Mouse (Mus musculus) right cerebral cortex, postnatal 14 days (tissue): Measurements from ENCODE around the gene Lexm.

ENCODE experiments used
- DNase-seq: peaks from one replicate; pipeline ENCODE4 v3.0.0; 2022

Lexm gene

DNA sequence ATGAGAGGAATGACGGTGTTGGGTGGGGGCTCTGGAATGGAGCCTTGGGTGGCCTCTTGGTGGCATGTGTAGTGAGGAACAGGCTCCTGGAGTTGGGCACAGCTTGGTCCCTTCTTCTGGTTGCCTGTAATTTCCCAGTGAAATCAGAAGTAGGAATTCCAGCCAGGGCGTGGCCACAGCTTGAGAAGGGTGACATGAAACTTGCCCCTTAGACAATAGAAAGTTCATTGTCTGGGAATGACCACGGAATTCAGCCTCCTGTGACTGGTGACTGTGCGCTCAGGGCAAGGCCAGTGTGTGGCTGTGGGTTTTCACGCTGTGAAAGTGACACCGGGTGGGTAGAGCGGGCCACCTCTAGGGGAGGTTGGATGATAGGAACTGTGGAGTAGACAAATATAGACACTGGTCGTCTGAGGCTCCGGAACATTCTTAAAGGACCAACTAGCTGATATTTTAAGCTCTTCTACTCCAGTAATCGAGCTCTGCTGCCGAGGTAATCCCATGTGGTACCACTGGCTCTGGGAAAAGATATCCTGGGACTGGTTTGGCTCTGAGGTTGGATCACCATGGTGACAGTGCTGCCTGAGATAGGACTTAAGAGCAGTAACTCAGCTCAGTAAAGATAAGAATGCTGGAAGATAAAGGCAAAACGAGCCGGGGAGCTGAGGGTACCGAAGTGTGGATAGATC, 35.7 kb downstream of the Lexm start:
- no peak for DNase-seq

DNA sequence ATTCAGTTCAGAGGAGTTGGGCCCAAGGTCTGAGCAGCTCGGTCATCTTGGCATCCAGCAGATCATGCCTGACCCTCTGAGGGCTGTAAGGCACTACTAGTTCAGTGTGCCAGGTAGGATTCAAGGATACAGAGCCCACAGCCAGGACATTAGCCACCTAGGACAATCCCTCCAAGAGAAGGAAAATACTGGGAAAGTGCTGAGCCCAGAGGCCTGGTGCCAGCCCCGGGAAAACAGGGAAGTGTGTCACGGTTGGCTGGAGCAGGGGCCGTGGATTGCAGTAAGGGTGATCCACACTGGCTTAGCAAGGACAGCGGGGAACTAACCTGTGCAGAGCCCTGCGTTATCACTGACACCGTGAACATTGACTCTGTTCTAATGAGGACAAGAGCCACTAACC, 39.5 kb downstream of the Lexm start:
- DNase-seq: no peak

DNA sequence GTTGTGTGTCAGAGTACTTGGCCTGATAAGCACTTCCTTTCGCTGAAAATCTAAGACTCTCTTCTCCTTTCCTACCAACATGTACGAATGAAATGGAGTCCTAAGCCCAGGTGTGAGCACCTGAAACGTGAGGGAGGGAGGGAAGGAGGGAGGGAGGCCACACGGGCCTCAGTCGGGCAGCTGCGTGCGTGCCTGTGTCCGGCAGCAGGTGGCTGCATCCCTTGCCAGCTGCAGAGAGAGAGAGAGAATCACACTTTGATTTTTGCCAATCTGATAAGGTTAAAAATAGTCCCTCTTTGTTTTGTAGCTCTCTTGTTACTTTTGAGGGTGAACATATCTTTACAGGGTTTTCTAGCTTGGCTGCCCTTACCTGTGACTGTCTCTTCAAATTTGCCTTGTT, 42.0 kb downstream of the Lexm start:
- no peak for DNase-seq

DNA sequence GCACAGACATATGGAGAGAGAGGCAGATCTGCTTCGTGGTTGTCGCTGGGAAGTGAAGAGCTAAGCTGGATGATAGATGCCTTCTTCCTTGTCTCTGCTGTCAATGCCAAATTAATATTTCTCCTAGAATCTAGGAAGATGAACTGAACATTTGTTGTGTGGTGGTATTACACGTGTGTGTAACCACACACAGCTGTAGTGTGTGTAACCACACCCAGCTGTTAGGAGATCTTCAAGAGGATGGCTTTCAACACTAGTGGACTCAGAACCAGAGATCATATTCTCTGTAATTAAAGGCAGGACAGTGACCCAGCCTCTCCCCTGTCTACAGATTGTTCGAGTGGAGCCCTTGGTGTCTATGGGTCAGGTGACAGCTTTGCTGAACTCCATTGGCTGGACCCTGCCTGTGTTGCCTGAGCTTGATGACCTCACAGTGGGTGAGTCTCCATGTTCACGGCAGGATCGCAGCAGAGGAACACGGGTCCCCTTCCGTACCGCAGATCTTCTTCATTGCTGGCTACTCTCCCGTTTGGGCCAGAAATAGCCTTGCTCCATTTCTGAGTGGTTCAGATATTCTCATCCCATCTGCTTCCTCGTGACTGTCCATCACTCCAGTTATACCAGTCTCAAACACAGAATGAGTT, 45.8 kb downstream of the Lexm start:
- no peak for DNase-seq

DNA sequence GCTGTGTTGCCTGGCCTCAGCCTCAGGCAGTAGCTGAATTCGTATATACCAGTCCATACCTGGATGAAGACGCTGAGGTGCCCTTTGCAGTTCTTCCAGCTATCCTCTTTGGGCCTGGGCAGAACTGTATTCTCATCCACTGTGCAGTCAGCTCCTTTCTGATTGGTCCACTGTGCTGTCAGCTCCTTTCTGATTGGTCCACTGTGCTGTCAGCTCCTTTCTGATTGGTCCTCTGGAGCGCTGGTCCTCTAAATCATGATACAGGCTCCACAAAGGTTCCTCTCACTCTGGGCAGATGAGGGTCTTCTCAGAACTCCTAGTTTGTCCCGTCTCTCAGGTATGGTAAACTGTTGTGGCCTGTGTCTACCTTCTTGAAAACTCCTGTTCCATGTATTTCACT, 47.4 kb downstream of the Lexm start:
- DNase-seq: no peak

DNA sequence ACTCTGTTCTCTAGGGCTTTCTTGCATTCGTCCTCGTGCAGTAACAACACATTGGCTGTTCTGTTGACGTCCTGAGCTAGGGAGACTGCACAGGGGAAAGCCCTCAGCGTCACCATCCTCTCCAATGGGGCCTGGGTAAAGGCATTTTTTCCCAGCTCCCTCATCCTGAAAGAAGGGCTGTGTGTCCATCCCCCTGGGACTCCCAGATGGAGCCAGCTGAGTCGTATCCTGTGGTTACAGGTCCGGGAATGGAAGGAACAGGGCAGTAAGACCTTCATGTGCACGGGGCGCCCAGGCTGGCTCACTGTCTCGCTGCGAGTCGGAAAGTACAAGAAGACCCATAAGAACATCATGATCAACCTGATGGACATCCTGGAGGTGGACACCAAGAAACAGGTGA, 52.9 kb downstream of the Lexm start:
- no peak for DNase-seq

DNA sequence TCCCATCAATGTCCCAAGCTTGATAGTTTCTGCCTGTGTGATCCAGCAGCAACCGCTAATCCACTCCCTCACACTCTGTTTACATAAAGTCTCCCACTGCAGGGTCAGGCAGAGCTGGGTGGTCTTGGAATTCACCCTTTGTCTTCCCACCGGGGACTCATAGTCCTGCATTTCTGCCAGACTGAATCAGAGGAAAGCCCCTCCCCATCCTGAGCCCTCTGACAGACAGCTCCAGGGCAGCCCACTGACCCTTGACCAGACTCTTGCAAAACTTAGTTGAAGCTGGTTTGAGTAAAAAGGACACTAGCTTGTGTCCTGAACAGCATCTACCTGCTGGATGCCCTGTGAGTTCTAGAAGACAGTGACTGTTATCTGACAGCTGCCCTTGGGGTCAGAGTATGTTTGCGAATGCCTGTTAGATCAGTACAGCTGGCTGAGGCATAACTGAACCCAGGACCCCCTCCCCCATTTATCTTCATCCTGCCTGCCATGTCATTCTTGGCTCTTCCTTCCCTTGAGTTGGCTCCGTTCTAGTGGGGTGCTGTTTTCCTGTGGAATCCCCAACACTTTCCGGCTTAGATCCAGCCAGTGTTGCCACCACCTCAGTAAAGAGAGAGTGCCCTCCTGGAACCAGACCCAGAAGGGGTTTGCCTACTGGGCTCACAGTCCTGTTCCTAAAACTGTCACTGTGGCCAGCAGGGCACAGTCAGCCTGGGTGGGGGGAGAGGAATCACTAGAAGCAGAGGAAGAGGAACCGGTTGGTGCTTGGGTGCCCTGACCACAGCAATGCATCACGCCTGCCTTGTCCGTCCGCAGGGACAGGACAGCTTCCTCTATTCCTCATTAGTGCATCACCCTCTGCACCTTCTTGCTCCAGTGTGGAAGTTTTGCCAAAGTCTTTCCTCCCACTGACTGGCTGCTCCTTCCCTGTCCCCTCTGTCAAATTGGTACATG, 53.9 kb downstream of the Lexm start:
- DNase-seq: no peak

DNA sequence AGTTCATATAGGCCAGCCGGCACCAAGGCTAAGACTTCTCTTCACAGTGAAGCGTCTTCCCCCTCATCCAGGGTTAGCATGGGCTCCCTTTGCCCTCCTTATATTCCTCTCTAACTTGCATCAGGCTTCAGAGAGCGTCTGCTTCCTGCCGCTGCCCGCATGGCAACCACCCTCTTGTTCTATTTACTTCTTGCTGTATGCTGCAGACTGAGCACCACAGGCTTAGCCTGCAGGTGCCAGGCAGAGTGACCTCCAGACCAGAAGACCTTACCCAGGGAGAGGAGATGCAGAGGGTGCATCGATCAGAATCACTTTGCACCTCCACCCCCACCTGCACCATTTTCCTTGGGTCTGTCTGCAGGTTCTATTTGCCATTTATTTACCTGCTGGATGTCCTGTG, 55.0 kb downstream of the Lexm start:
- no peak for DNase-seq

DNA sequence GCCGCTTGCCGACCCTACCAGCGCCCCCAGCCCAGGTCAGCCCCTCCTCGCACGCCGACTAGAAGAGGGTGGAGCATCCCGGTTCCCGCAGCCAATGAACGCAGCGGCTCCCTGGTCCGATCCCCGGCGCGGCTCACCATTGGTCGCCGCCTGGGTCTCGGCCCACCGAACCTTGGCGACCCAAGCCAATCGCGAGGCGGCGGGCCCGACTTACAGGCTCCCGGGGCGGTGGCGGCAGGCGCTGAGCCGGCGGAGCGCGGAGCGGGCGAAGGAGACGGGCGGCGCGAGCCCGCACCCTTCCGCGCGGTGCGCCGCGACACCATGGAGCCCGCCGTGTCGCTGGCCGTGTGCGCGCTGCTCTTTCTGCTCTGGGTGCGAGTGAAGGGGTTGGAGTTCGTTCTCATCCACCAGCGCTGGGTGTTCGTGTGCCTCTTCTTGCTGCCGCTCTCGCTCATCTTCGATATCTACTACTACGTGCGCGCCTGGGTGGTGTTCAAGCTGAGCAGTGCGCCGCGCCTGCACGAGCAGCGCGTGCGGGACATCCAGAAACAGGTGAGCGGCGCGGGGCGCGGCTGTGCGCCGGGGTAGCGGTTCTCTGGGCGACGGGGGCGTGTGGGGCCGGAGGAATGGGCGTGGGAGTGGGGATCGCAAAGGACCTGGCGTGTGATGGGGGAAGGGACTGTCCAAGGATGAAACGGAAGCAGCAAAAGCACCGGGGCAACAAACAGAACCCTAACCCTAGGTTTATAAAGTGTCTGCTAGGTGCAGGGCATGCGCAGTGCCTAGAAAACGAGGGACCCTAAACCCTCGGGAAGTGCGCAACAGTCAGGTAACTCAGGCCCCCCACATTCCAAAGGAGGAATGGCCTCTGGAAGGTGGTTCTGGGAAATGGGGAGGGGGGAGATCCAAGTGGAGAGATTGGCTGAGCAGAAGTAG, 55.9 kb downstream of the Lexm start, which contains the start of gene Dhcr24:
Gene Dhcr24, plus strand, starts transcription at position 193 of the 936 bp plus-strand sequence.
- DNase-seq: peak; percentile 96

DNA sequence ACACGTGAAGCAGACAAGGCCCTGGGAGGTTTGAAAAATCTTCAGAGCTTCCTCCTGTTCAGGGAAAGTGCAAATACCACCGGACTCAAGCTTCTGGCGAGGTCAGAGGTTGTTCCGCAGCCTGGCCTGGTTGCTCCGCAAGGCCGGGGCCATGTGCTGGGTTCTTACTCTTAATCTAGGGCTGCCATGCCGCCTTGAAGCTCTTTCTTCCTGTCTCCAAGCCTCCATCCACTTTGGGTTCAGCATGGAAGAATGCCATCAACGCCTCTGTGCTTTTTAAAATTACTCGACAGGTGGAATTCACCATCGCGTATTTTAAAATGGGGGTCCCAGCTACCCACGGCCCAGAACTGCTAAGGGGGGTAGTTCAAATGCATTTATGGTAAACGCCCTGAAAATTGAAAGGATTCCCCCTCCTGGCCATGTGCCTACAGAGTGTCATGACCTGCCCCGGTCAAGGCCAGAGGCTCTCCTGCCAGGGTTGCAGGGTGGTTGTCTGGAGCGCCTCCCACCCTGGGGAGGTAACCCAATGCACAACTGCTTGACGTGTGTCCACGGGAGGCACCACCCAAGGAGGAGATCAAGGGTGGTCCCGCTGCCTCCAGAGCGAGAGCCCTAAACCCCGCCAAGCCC, 56.7 kb downstream of the Lexm start:
- no peak for DNase-seq

DNA sequence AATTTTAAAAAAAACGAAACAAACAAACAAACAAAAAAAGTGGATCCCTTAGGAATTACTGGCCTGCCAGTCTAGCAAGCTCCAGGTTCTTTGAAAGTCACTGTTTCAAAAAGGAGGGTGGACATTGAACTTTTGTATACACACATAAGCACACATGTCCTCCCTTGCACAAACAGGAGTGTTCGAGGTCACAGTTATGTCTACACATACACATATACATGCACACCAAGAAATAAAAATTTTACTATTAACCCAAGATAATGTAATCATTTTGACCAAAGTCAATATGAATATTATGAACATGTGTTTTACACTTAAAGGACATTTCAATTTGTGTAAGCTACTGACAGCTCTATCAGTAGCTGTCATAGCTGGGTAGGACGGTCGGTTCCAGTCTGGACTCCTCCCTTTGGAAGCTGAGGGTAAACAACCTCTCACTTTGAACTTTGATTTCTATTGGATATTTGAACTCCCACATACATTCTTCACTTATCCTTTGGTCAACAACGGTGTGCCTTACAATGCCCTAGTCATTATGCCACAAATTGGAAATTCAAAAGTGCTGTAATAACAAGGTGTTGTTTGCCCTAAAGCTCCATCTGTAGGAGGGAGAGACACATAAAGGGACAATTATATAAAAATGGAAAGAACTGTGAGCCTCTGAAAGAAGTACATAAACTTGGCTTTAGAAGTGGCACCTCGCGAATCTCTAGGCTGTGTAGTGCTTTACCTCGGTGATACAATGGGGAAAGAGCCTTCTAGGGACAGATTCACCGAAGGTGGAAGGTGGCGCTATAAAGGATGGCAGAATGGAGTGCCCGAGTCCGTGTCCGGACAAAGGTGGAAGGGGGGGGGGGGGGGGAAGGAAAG, 57.5 kb downstream of the Lexm start:
- no peak for DNase-seq

DNA sequence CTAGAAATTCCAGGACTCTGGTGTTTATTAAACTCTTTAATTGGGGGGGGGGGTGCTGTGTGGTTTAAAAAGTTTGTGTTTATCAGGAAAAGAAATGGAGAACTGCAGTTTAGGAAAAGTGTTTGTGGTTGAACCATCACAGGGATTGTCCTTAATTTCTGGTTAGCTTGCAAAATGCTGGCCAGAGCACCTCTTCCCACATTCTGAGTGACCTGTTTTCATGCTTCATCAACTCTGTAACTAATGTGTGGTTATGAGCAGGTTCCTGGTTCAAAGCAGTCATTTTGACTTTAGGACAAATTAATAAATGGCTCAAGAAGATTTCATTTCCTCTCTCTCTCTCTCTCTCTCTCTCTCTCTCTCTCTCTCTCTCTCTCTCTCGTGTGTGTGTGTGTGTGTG, 59.1 kb downstream of the Lexm start:
- DNase-seq: no peak

DNA sequence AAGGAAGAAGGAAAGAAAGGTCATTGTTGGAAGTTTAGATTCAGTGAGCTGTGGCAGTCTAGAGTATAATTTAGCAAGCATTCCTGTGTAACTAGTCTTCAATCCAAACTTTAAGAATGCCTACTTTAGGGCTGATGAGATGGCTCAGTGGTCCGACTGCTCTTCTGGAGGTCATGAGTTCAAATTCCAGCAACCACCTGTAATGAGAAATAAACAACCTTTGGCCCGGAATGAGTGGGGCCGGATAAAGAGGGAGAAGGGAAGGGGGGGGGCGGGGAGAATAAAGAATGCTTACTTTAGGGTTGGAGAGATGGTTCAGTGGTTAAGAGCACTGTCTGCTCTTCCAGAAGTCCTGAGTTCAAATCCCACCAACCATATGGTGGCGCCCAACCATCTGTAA, 59.8 kb downstream of the Lexm start:
- DNase-seq: no peak

DNA sequence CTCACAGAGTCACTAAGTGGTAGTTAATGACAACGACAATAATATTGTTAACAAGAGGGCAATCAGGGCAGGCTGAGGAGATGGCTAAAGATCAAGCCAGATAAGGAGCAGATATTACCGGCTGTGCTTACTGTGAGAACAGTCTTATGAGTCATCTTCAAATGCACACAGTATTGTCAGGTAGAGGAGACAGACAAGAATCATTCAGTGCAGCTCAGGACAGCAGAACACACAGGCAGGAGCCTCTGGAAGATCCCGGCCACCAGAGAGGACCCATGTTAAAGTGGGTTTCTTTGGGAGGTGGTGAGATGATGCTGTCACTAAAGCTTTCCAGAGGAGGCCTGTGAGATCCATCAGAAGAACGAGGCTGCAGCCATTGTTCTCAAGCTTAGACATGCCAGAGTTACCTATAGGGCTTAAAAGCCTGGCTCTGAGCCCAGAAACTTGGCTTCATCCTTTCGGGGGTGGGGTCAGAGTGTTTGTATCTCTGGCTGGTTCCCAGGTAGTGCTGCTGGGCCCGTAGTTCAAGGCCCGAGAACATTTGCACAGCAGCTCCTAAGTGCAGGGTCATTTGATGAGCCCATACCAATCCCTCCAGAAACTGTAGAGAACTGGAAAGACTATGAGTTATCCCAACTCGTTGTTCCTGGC, 66.4 kb downstream of the Lexm start:
- no peak for DNase-seq

DNA sequence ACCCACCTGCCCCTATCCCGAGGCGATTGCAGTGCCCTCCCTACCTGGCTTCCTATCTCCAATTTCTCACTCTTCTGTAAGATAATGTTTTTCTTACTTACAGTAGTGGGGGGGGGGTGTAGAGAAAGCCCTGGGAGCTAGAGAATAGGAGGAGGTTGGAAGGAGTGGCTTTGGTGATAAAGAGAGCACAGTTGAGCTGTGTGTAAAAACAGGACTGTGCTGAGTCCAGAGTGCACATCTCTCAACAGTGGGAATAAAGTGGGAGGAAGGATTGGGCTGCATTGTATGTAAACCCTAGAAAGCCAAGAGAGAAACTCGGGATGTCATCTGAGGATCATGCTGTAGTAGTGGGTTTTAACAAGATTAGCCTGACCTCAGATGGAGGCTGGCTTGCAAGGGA, 68.9 kb downstream of the Lexm start:
- no peak for DNase-seq

DNA sequence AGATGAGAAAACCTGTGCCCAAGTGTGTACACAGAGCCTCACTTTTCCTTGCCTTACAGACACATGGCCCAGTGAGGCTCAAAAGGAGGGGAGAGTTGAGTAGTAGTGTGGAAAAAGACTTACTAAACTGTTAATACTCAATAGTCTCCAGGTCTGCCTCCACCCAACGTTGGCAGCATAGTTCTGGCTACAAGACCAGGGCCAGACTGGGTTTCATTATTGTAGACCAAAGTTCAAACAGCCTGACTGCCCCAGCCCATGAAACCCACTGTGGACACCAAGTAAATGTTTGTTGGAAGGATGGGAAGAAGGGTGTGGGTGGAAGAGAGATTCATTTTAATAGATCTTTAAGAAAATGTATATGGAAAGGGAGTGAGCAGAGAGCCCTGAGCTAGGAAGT, 70.1 kb downstream of the Lexm start:
- no peak for DNase-seq

DNA sequence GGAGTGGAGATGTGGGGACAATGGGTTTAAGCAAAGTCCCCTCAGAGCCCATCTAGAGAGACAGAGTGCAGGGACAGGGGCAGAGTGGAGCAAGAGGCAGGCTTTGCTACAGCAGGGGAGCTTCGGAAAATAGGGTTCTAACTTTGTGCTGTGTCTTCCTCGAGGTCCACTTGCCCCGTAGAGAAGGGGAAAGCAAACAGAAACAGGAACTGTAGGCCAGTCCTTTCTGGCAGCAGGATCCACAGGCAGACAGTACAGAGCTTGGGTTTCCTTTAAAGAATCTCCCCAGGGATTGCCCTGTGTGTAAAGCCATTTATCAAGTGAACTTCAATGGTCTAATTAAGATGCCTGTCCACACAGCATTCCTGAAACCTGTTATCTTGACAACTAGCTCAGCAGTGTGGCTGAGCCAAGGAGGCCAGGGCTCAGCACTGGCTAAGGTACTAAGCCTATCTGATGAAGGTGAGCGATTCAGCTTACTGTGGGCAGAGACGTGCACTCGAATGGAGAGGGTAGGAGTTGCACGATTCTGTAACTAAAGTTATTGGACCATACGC, 71.1 kb downstream of the Lexm start:
- DNase-seq: no peak

DNA sequence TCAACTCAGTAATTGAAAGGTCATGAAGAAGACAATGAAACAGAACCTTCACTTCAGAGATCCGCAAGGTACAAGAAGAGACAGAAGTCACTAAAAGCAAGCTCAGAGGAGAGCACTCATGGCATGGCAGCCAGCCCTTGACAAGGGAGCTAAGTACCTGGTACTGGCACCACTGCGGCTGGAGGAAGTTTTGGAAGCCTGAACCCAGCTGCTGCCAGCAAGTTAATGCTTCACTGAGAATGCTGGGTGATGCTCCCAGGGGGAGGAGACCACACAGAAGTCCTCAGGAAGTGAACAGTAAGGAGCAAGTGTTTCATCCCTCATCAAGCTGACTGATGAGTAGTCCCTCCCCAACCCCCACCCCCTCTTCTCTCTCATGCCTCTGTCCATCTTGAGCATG, 74.8 kb downstream of the Lexm start:
- no peak for DNase-seq

DNA sequence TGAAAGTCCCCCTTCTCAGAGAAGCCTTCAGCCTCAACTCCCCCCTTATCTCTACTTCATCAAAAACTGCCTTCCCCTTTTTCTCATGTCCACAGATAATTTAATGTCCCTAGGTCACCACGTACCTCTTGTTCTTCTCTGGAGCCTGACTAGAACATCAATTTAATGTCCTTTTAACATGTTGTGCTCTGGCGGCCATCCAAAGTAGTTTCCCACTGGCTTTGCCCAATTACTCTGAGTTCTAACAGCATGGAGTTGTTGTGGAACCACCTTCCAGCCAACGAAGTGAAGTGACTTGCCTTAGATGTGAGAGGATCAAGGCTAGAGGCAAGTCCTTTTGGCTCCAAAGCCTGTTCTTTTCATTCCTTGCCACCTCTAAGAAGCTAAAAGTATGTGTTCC, 75.5 kb downstream of the Lexm start:
- DNase-seq: no peak
